Mouse (Mus musculus) embryonic fibroblast, embryonic 13.5 days (primary cell): ENCODE measurements around the gene Nup153. TPM values are rescaled to one million over a fixed set of nuclear protein-coding genes. Genes with fewer than 3 reads are reported as not detected.

Experiments
- H3K27ac ChIP-seq: 2 replicates; pipeline ENCODE4 v1.5.1; 2012; ENCODE audit warnings: low read length, control low read depth, inconsistent platforms; ENCODE audit not compliant: insufficient read depth
- H3K4me1 ChIP-seq: 2 replicates; pipeline ENCODE4 v1.6.1; 2011; ENCODE audit warnings: low read length; ENCODE audit not compliant: control insufficient read depth, insufficient read depth
- H3K4me3 ChIP-seq: 2 replicates; pipeline ENCODE4 v1.5.1; 2011; ENCODE audit warnings: mild to moderate bottlenecking, control low read depth, low read length; ENCODE audit not compliant: insufficient read depth
- CTCF ChIP-seq: IDR thresholded peaks from 2 replicates; pipeline ENCODE4 v1.5.1; 2011; ENCODE audit warnings: mild to moderate bottlenecking, control low read depth, low read length, moderate library complexity, borderline replicate concordance; ENCODE audit not compliant: insufficient read depth
- POLR2A ChIP-seq: IDR thresholded peaks from 2 replicates; pipeline ENCODE4 v1.6.1; 2011; ENCODE audit warnings: low read depth, mild to moderate bottlenecking, control low read depth, low read length, moderate library complexity
- polyA plus RNA-seq: library from polyadenylated mRNA; stranded (reverse); fragments of >200 nt; gene quantifications from 2 replicates; pipeline ENCODE4 v1.2.4, GENCODE M21; 2011; ENCODE audit warnings: low read depth; ENCODE audit not compliant: missing spikeins, insufficient read length

Gene Nup153
- polyA plus RNA-seq, 1 experiment: 120 TPM

- Histone ChIP-seq H3K27ac (no peak overlapping the region), H3K4me3 (peak overlapping the region; percentile 60)
- TF ChIP-seq CTCF (no peak), POLR2A (no peak)
Measured at GRCm38 (mm10) chr13:46735219-46735807, 7.6 kb upstream of the Nup153 start.

DNA sequence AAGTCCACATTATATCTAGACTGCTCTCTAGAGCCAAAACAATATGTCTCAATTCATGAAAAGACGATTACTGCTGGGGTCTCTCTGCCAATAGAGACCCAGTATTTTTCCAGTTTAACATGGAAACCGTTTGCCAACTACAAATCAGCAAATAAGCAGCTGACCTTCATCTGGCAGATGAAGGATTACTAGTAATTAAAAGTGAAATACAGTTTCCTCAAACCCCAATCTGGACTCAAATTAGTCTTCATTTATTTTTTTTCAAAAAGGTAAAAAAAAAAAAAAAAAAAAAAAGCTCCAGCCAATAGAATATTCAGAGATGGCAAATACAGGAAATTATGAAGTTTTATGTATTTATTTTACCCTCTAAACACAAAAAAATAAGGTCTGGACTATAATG is 2.3 kb upstream of the Nup153 start:
- Histone ChIP-seq H3K4me3 (no peak overlapping the region), H3K27ac (no peak overlapping the region), H3K4me1 (no peaks in the 10 kb centered on the region)
- no peak for TF ChIP-seq CTCF
- TF ChIP-seq POLR2A: no peak

More at GRCm38 (mm10) chr13:46735219-46735807, 7.6 kb upstream of the Nup153 start:
- H3K4me1 ChIP-seq: no peaks in the 10 kb centered on the region; the same call in 1 of the 2 replicates

GRCm38 (mm10) chr13:46728411-46728810 is 671 bp upstream of the Nup153 start:
- peak overlapping the region; percentile 22 for H3K4me3 ChIP-seq
- no peak overlapping the region for H3K27ac ChIP-seq
- H3K4me1 ChIP-seq: peaks cover 6% of the 10 kb centered on the region; the same call in 1 of the 2 replicates
- TF ChIP-seq POLR2A (0 out of 2 replicates have a peak, but pooled peaks have one; percentile 7), CTCF (no peak)

GRCm38 (mm10) chr13:46727038-46727836 is 503 bp downstream of the Nup153 start:
- H3K27ac ChIP-seq: peak overlapping the region; percentile 78
- H3K4me3 ChIP-seq: peak overlapping the region; percentile 81
- no peak for TF ChIP-seq CTCF
- no peak for TF ChIP-seq POLR2A
- H3K4me1 ChIP-seq: peaks cover 6% of the 10 kb centered on the region; the same call in 1 of the 2 replicates

- TF ChIP-seq POLR2A (0 out of 2 replicates have a peak, but pooled peaks have one; percentile 33), CTCF (no peak)
- H3K4me1 ChIP-seq: peaks cover 6% of the 10 kb centered on the region; the same call in 1 of the 2 replicates
- H3K27ac ChIP-seq: peak overlapping the region; percentile 78
- peak overlapping the region; percentile 81 for H3K4me3 ChIP-seq
Measured at GRCm38 (mm10) chr13:46726288-46727037, 1.3 kb downstream of the Nup153 start.

DNA sequence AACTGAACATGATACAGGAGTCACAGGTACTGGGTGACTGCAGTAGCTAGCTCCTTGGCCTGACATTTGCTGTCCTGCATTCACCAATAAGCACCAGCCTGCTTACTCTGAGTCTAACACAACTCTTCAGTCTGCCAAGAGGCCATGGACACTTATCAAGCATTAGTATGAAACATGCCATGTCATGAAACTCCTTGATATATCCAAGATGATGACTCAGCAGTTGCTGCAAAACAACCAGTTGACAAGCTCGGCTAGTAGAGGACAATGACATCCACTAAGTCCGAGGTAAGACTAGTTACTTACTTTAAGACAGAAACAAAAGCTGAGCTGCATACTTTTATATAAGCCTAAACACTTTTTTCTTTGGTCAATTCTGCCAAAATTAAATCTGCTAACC is 2.5 kb downstream of the Nup153 start:
- H3K4me3 ChIP-seq: peak overlapping the region; percentile 42
- no peak for TF ChIP-seq CTCF
- TF ChIP-seq POLR2A: no peak
- H3K4me1 ChIP-seq: peaks cover 6% of the 10 kb centered on the region
- peak overlapping the region; percentile 60 for H3K27ac ChIP-seq

- peak overlapping the region; percentile 24; the same call in 1 of the 2 replicates for H3K4me3 ChIP-seq
- H3K4me1 ChIP-seq: peaks cover 6% of the 10 kb centered on the region
- TF ChIP-seq CTCF (no peak), POLR2A (no peak)
- H3K27ac ChIP-seq: no peak overlapping the region
Measured at GRCm38 (mm10) chr13:46724371-46724770, 3.4 kb downstream of the Nup153 start.

GRCm38 (mm10) chr13:46721009-46721408 is 6.7 kb downstream of the Nup153 start:
- H3K4me1 ChIP-seq: peaks cover 10% of the 10 kb centered on the region

DNA sequence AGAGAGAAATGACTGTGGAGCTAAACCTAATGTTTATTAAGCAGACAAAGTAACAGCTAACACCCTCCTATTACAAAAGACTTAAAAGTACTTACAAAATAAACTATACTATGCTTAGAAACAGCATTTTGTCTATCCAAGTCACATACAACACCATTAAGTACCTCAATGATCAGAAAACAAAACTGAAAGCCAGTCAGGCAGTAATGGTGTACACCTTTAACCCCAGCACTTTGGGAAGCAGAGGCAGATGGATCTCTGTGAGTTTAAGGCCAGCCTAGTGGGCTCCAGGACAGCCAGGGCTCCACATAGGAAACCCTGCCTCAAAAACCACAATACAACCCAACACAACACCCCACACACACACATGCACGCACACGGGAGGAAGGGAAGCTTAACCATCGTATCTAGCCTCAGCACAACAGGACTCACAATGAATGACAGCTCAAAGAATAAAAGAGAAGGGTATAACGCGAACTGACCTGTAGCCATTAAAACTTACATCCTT is 8.8 kb downstream of the Nup153 start:
- TF ChIP-seq POLR2A (no peak), CTCF (no peak)
- no peak overlapping the region for H3K27ac ChIP-seq

More at GRCm38 (mm10) chr13:46721009-46721408, 6.7 kb downstream of the Nup153 start:
- H3K27ac ChIP-seq: no peak overlapping the region
- H3K4me3 ChIP-seq: no peak overlapping the region
- TF ChIP-seq POLR2A: no peak
- TF ChIP-seq CTCF: no peak

More for the DNA sequence above, 8.8 kb downstream of the Nup153 start:
- H3K4me1 ChIP-seq: peaks cover 6% of the 10 kb centered on the region
- H3K4me3 ChIP-seq: no peak overlapping the region
